Mouse (Mus musculus): Measurements from ENCODE around the gene 4930407I10Rik. TPM values are rescaled to one million over a fixed set of nuclear protein-coding genes. Genes with fewer than 3 reads are reported as not detected.

4930407I10Rik gene
- not detected in 2 replicates for polyA plus RNA-seq (2012; ENCODE audit: insufficient read depth, low replicate concordance)

DNA sequence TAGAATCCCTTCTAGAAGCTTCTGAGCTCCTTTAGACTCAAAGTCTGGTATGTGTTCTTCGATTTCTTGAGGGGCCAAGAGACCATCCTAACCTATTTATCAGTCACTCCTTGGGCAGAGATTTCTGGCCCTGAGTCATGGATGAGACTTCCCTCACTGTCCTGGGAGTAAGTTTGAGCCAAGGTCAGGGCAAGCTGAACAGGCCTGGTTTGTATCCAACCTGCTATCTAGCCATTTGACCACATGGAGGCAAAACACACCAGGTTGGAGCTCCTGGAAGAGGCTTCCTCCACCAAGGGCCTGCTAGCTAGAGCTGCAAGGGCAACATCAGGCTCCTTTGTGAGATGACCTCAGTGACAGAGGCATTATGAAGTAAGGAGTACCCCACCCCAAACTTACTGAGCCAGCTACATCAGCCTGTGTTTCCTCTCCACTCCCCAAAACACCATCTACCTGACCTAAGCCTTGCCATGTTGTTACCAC lies at the start of gene 4930407I10Rik:
4930407I10Rik (plus strand) TSS at position 433 of the 483 bp plus-strand sequence.
- no peaks in the 10 kb centered on the region for H3K9me3 ChIP-seq
- peaks cover 53% of the 10 kb centered on the region for H3K27me3 ChIP-seq (replicated peaks)
- H3K4me3 ChIP-seq (replicated peaks), result no peak within 1 kb of the TSS
- TF ChIP-seq GATA1 (IDR thresholded peaks at IDR 0.05; ENCODE audit: borderline replicate concordance, low read length) (no peak), FLI1 (IDR thresholded peaks at IDR 0.05; ENCODE audit: low read length) (no peak)
- H3K36me3 ChIP-seq (replicated peaks; ENCODE audit: low read length), result no peaks in the 10 kb centered on the region
- H3K4me1 ChIP-seq, result peaks cover 14% of the 10 kb centered on the region

DNA sequence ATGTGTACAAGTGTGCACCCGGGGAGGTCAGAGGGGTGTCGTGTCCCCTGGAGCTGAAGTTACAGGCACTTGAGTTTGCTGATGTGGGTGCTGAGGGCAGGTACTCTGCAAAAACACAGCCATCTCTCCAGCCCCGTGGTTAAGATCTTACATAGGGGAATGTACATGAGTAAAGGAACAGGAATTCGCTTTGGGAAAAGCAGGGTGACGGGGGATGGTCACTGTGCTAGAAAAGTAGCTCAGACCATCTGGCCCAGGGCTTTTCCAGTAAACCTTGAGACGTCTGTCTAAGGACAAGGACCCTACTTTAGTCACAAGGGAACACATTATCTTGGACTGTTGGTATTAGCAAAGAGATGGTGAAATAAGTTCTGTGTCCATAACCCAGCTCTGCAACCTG lies 47.0 kb upstream of the 4930407I10Rik start:
- H3K27me3 ChIP-seq (replicated peaks), result no peaks in the 10 kb centered on the region
- peaks cover 41% of the 10 kb centered on the region for H3K36me3 ChIP-seq (replicated peaks; ENCODE audit: low read length)
- no peak overlapping the region for H3K4me3 ChIP-seq (replicated peaks)
- TF ChIP-seq GATA1 (IDR thresholded peaks at IDR 0.05; ENCODE audit: borderline replicate concordance, low read length) (no peak), FLI1 (IDR thresholded peaks at IDR 0.05; ENCODE audit: low read length) (no peak)
- no peaks in the 10 kb centered on the region for H3K9me3 ChIP-seq
- peaks cover 66% of the 10 kb centered on the region for H3K4me1 ChIP-seq

DNA sequence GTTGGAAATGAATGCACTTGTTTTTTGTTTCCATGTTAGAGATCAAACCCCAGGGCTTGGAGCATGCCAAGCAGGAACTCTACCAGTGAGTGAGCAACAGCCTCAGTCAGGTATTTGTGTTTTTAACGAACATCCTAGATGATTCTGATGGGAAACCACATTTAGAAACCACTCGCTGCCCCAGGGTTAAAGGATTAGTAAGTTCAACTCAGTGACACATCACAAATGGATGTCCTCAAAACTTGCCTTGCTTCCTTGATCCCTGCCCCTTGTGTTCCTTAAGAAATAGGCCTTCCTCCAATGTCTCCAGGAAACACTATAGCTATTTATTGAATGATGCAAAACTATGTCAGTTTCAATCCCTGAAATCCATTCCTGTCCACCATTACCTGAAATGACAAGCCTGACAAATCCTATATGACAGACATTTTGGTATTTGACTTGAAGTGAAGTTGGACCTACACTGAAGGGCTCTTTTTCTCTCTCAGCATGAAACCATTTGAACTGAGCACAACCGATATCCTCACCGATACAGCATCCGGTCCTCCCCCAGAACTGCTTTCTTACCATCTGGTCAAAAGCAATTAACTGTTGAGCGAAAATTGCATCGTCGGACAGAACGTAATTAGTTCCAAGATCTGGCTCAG lies 44.1 kb upstream of the 4930407I10Rik start:
- Histone ChIP-seq H3K27me3 (replicated peaks) (no peaks in the 10 kb centered on the region), H3K4me1 (peaks cover 65% of the 10 kb centered on the region), H3K9me3 (no peaks in the 10 kb centered on the region), H3K36me3 (replicated peaks; ENCODE audit: low read length) (peaks cover 31% of the 10 kb centered on the region), H3K4me3 (replicated peaks) (peak overlapping the region; percentile 100)
- TF ChIP-seq FLI1 (IDR thresholded peaks at IDR 0.05; ENCODE audit: low read length), result no peak

DNA sequence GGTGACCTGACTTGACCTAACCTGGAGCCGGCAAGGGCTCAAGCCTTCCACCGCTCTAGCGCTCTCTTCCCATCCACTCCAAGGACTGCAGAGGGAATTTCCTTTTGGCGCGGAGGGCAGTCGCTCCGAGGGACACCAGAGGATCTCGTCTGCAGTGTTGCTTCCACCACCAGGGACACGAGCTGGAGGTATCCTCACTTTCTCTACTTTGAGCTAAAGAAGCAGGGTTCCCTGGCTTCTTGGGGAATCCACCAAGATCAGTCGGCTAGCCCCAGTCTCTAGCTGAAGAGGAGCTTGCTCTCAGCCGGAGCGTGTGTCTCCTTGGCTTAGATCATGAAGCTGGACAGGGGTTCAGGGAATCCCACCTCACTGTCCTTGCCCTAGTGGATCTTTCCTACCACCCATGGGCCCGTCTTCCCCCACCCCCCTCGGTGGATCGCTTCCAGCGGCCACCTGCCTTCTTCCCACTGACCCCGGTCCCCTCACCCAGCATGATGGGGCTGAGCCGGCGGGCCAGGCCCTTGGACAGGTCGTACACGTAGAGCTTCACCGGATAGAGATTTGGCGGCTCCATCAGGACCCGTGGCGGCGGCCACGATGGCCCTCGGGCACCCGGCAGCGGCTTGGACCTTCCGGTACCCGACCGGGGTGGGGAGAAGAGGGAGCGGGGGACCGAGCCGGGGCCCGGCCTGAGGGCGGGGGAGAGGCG lies 43.4 kb upstream of the 4930407I10Rik start:
- no peaks in the 10 kb centered on the region for H3K27me3 ChIP-seq (replicated peaks)
- peak overlapping the region; percentile 100 for H3K4me3 ChIP-seq (replicated peaks)
- no peaks in the 10 kb centered on the region for H3K9me3 ChIP-seq
- TF ChIP-seq FLI1 (IDR thresholded peaks at IDR 0.05; ENCODE audit: low read length) (no peak), GATA1 (IDR thresholded peaks at IDR 0.05; ENCODE audit: borderline replicate concordance, low read length) (no peak)
- peaks cover 31% of the 10 kb centered on the region for H3K36me3 ChIP-seq (replicated peaks; ENCODE audit: low read length)
- H3K4me1 ChIP-seq, result peaks cover 69% of the 10 kb centered on the region

DNA sequence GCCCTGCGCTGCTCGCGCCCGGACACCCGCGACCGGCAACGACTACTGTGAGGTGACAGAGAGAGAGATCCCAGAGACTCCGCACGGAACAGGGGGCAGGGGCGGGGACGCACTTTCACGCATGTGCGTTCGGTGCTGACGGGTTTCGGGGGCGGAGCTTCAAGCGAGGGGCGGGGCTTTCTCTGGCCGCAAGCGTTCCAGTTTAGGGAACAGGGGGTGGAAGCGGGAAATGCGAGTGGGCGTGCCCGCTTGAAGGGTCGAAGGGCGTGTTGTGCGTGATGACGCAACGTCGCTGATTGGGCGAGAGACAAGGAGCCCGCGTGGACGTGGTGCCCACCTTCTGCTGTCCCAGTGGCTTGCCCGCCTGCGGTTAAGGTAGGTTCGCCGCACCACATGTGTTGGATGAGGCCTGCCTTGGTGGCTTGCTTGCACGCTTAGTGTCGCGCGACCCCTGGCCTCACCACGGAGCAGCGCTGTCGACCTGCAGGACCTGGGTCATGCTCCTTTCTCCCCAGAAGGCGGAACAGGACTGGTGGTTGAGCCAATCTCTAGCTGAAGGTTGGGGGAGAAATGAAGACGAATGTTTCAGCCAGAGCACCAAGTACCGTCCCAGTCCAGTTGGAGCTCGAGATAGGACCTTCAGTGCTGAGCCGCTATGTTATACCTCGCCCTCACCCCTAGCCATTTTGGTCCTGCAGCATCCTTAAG lies 42.7 kb upstream of the 4930407I10Rik start:
- H3K4me1 ChIP-seq, result peaks cover 64% of the 10 kb centered on the region
- no peaks in the 10 kb centered on the region for H3K9me3 ChIP-seq
- TF ChIP-seq FLI1 (IDR thresholded peaks at IDR 0.05; ENCODE audit: low read length) (no peak), GATA1 (IDR thresholded peaks at IDR 0.05; ENCODE audit: borderline replicate concordance, low read length) (peak; percentile 79; the same call in 2 of the 3 replicates)
- no peaks in the 10 kb centered on the region for H3K27me3 ChIP-seq (replicated peaks)
- peaks cover 29% of the 10 kb centered on the region for H3K36me3 ChIP-seq (replicated peaks; ENCODE audit: low read length)
- peak overlapping the region; percentile 100 for H3K4me3 ChIP-seq (replicated peaks)

- TF ChIP-seq GATA1 (IDR thresholded peaks at IDR 0.05; ENCODE audit: borderline replicate concordance, low read length), result no peak
- TF ChIP-seq FLI1 (IDR thresholded peaks at IDR 0.05; ENCODE audit: low read length), result no peak
- Histone ChIP-seq H3K4me1 (peaks cover 67% of the 10 kb centered on the region), H3K27me3 (replicated peaks) (no peaks in the 10 kb centered on the region), H3K9me3 (no peaks in the 10 kb centered on the region), H3K4me3 (replicated peaks) (peak overlapping the region; percentile 100), H3K36me3 (replicated peaks; ENCODE audit: low read length) (peaks cover 32% of the 10 kb centered on the region)
Observed at GRCm38 (mm10) chr15:82016830-82017229, 42.1 kb upstream of the 4930407I10Rik start.

DNA sequence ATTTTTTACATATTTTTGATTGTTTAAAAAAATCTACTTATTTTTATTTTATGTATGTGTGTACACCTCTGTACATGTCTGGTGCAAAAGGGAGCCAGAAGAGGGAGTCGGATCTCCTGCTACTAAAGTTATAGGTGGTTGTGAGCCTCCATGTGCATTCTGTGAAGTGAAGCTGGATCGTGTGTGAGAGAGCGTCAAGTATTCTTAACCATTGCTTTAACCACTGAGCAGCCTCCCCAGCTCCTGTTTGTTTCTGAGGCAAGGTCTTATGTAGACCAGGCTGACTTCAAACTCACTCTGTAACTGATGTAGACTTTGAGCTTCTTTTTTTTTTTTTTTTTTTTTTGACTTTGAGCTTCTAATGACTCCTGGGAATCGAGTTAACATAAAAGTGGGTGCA lies 41.5 kb upstream of the 4930407I10Rik start:
- H3K9me3 ChIP-seq, result no peaks in the 10 kb centered on the region
- TF ChIP-seq FLI1 (IDR thresholded peaks at IDR 0.05; ENCODE audit: low read length) (no peak), GATA1 (IDR thresholded peaks at IDR 0.05; ENCODE audit: borderline replicate concordance, low read length) (no peak)
- no peaks in the 10 kb centered on the region for H3K27me3 ChIP-seq (replicated peaks)
- peaks cover 67% of the 10 kb centered on the region for H3K4me1 ChIP-seq
- peak overlapping the region; percentile 67 for H3K4me3 ChIP-seq (replicated peaks)
- H3K36me3 ChIP-seq (replicated peaks; ENCODE audit: low read length), result peaks cover 32% of the 10 kb centered on the region

DNA sequence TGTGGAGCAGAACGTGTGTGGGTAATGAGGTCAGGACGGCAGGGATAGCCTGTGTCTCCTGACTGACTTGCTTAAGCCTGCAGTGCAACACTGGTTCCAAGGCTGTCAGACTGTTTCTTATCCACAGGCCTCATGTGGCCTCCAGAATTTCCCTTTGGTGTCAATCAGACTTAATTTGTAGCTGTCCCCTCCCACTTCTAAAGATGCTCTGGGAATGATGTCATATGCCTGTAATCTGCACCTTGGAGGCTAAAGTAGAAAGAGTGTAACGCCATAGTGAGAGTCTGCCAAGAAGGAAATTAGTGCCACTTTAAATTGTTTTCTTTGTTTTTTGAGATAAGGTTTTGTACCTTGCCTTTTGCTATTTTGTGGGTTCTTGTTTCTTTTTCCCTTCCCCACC lies 39.7 kb upstream of the 4930407I10Rik start:
- peaks cover 61% of the 10 kb centered on the region for H3K4me1 ChIP-seq
- H3K36me3 ChIP-seq (replicated peaks; ENCODE audit: low read length), result peaks cover 47% of the 10 kb centered on the region
- TF ChIP-seq FLI1 (IDR thresholded peaks at IDR 0.05; ENCODE audit: low read length) (no peak), GATA1 (IDR thresholded peaks at IDR 0.05; ENCODE audit: borderline replicate concordance, low read length) (no peak)

GRCm38 (mm10) chr15:82022535-82023088 lies 36.3 kb upstream of the 4930407I10Rik start:
- Histone ChIP-seq H3K4me3 (replicated peaks) (no peak overlapping the region), H3K4me1 (peaks cover 35% of the 10 kb centered on the region), H3K9me3 (no peaks in the 10 kb centered on the region), H3K36me3 (replicated peaks; ENCODE audit: low read length) (peaks cover 77% of the 10 kb centered on the region), H3K27me3 (replicated peaks) (no peaks in the 10 kb centered on the region)
- TF ChIP-seq FLI1 (IDR thresholded peaks at IDR 0.05; ENCODE audit: low read length) (no peak), GATA1 (IDR thresholded peaks at IDR 0.05; ENCODE audit: borderline replicate concordance, low read length) (no peak)

More for the DNA sequence above, 39.7 kb upstream of the 4930407I10Rik start:
- no peaks in the 10 kb centered on the region for H3K27me3 ChIP-seq (replicated peaks)
- no peaks in the 10 kb centered on the region for H3K9me3 ChIP-seq
- H3K4me3 ChIP-seq (replicated peaks), result peak overlapping the region; percentile 73
